Mouse (Mus musculus): ENCODE measurements at regions not wholly inside any gene's neighbourhood (a gene's known extent, or its start where the extent isn't known, plus 50 kb on each side); places are given as distances from the start of the nearest gene placed in this dataset.

GRCm38 (mm10) chr8:76539638-76540037, 359.6 kb upstream of the Nr3c2 start:
- in situ Hi-C loops (cut with MboI, MseI): no loop called here

- in situ Hi-C loops (cut with MboI, MseI): no loop called here
These were observed 358.6 kb upstream of the Nr3c2 start for GRCm38 (mm10) chr8:76540611-76541010.

DNA sequence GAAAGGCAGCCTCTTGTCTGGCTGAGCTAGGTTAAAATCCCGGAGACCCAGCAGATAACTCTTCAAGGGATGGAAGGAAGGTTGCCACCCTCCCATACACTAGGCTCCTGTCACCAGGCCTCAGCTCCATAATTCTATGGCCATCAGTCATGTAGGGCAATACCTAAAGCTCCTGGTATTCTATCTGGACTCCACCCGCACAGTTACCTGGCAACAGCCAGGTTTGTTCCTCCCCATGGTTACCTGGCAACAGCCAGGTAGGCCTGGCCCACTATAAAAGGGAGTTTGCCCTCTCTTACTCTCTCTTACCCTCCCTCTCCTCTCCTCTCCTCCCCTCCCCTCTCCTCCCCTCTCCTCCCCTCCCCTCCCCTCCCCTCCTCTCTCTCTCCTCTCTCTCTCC, 347.6 kb upstream of the Nr3c2 start:
- in situ Hi-C loops (cut with MboI, MseI): loop anchor here (25.0 kb wide), 1 partner anchor 1336 kb away; no protein-coding TSS in a partner anchor

- in situ Hi-C loops (cut with MboI, MseI): no loop called here
These were observed 297.7 kb upstream of the Nr3c2 start for GRCm38 (mm10) chr8:76601566-76601965.

DNA sequence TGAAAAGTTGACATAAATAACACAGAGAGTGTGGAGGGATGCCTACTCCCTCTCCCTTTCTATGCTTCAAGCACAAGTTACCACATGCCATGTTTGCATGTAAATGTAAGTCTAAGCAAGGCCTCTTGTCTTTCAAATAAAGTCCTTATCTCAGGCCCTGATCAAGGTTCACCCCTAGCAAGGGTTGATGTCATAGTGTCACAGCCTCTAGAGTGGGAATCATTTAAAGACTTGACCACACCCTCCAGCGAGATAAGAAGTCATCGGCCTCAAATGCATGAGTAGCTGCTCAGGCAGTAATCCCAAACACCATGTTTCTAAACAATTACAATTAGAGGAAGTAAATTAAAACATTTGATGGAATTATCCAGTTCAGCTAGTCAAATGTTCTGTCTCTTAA, 280.5 kb upstream of the Nr3c2 start:
- in situ Hi-C loops (cut with MboI, MseI): no loop called here

GRCm38 (mm10) chr8:76620853-76621252, 278.4 kb upstream of the Nr3c2 start:
- in situ Hi-C loops (cut with MboI, MseI): no loop called here

- in situ Hi-C loops (cut with MboI, MseI): no loop called here
These were observed 266.2 kb upstream of the Nr3c2 start for GRCm38 (mm10) chr8:76633086-76633485.

All from T-helper 1 cell (primary cell).